8 mouse cellular contexts compared by ENCODE assay signal in the genomic region with DNA sequence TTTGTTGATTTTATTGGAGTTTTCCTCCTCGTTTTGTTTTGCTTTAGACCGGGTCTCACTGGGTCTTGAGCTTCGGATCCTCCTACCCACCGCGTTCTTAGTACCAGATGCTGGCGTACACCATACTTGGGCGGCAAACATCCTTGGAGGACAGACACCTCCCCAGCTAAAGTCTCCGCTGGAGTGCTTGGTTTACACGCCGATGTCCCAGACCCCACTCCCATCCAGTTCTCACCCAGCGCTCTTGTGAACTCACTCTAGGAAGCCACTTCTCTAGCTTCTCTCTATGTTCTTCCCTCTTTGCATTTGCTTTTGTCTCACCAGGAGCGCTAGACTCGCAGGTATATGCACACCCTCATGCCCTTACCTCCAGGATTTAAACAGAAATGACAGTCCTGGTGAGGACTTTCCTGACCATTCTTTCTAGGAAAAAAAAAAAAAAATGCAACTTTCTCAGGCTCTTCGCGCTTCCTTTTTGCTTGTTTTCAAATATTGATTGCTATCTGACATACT. TPM values are rescaled to one million over a fixed set of nuclear protein-coding genes. Genes with fewer than 3 reads are reported as not detected.
DNase-seq lines count a peak whose midpoint lies in the region; ATAC-seq and TF ChIP-seq lines count a peak whose summit lies in the region.

No protein-coding gene starts in this region.

- TF ChIP-seq CTCF in bone marrow macrophage, adult 2 months (IDR thresholded peaks at IDR 0.05; ENCODE audit: low read depth, low read length), result no peak

- TF ChIP-seq POLR2A in bone marrow macrophage, adult 2 months (IDR thresholded peaks at IDR 0.05; ENCODE audit: borderline replicate concordance, low read depth, low read length), result no peak

- peak; percentile 49 for ATAC-seq in heart, embryonic 16.5 days (replicated peaks; ENCODE audit: extremely low read depth, insufficient read depth, low FRiP score)
- peak; percentile 84 for ATAC-seq in hindbrain, embryonic 13.5 days (ENCODE audit: low FRiP score)
- ATAC-seq in midbrain, embryonic 12.5 days (ENCODE audit: low FRiP score, low read depth), result peak; percentile 84

- no peaks in the 10 kb centered on the region for H3K27me3 ChIP-seq in heart, embryonic 16.5 days (ENCODE audit: control insufficient read depth, insufficient read depth, low read length)
- no peaks in the 10 kb centered on the region for H3K27me3 ChIP-seq in hindbrain, embryonic 13.5 days
- H3K27me3 ChIP-seq in midbrain, embryonic 12.5 days, result no peaks in the 10 kb centered on the region

- H3K9me3 ChIP-seq in heart, embryonic 16.5 days (replicated peaks; ENCODE audit: control insufficient read depth, low read length), result no peaks in the 10 kb centered on the region
- no peaks in the 10 kb centered on the region for H3K9me3 ChIP-seq in hindbrain, embryonic 13.5 days
- H3K9me3 ChIP-seq in midbrain, embryonic 12.5 days, result no peaks in the 10 kb centered on the region

- H3K36me3 ChIP-seq in heart, embryonic 16.5 days (ENCODE audit: control insufficient read depth, insufficient read depth), result peaks cover 15% of the 10 kb centered on the region
- peaks cover 20% of the 10 kb centered on the region for H3K36me3 ChIP-seq in hindbrain, embryonic 13.5 days
- peaks cover 25% of the 10 kb centered on the region for H3K36me3 ChIP-seq in midbrain, embryonic 12.5 days

- DNase-seq in heart, adult 11 months, result no peak
- DNase-seq in spleen, postnatal 10 days (ENCODE audit: low spot score in 2 of 2), result no peak
- no peak for DNase-seq in right cerebral cortex, adult 2 months (ENCODE audit: low spot score in 2 of 2)
- no peak for DNase-seq in adrenal gland, adult 18-20 months (ENCODE audit: low spot score in 2 of 2)

- H3K4me2 ChIP-seq in heart, embryonic 16.5 days (ENCODE audit: low read depth, low read length), result peak overlapping the region; percentile 68
- peak overlapping the region; percentile 92 for H3K4me2 ChIP-seq in hindbrain, embryonic 13.5 days
- H3K4me2 ChIP-seq in midbrain, embryonic 12.5 days (replicated peaks), result peak overlapping the region; percentile 80

- H3K4me3 ChIP-seq in heart, embryonic 16.5 days (ENCODE audit: low read length), result peak overlapping the region; percentile 100
- peak overlapping the region; percentile 96 for H3K4me3 ChIP-seq in bone marrow macrophage, adult 2 months (ENCODE audit: insufficient read depth, low read length)
- H3K4me3 ChIP-seq in hindbrain, embryonic 13.5 days, result peak overlapping the region; percentile 99
- peak overlapping the region; percentile 100 for H3K4me3 ChIP-seq in midbrain, embryonic 12.5 days

- peak overlapping the region; percentile 100 for H3K9ac ChIP-seq in heart, embryonic 16.5 days (ENCODE audit: low read length)
- H3K9ac ChIP-seq in hindbrain, embryonic 13.5 days, result peak overlapping the region; percentile 99
- peak overlapping the region; percentile 69 for H3K9ac ChIP-seq in midbrain, embryonic 12.5 days (replicated peaks)

- WGBS in heart, embryonic 16.5 days, result 3% methylated on average over 15 of the region's 15 CpGs
- WGBS in hindbrain, embryonic 13.5 days, result 2% methylated on average over 15 of the region's 15 CpGs
- WGBS in midbrain, embryonic 12.5 days, result 1% methylated on average over 15 of the region's 15 CpGs

- peaks cover 17% of the 10 kb centered on the region for H3K4me1 ChIP-seq in heart, embryonic 16.5 days (ENCODE audit: control insufficient read depth, insufficient read depth, low read length)
- peaks cover 8% of the 10 kb centered on the region for H3K4me1 ChIP-seq in bone marrow macrophage, adult 2 months (ENCODE audit: control insufficient read depth, insufficient read depth, low read length)
- H3K4me1 ChIP-seq in hindbrain, embryonic 13.5 days (replicated peaks), result peaks cover 27% of the 10 kb centered on the region
- H3K4me1 ChIP-seq in midbrain, embryonic 12.5 days, result peaks cover 19% of the 10 kb centered on the region

- H3K27ac ChIP-seq in heart, embryonic 16.5 days (ENCODE audit: low read length), result peak overlapping the region; percentile 50
- peak overlapping the region; percentile 20 for H3K27ac ChIP-seq in bone marrow macrophage, adult 2 months (ENCODE audit: insufficient read depth, low read depth, low read length)
- H3K27ac ChIP-seq in hindbrain, embryonic 13.5 days, result peak overlapping the region; percentile 98
- peak overlapping the region; percentile 66 for H3K27ac ChIP-seq in midbrain, embryonic 12.5 days (replicated peaks)

RNA-seq across cellular contexts. Expression of gene Snrpb, which starts 0.4 kb away (rescaled TPM):
- 444 and 445 TPM in 2 replicates for polyA plus RNA-seq in heart, embryonic 16.5 days (2015; fragmentation: Nextera tagmentation; extraction: Ambion mirVana)
- 154 and 166 TPM in 2 replicates for polyA plus RNA-seq in bone marrow macrophage, adult 2 months (2012; ENCODE audit: insufficient read depth, insufficient read length, missing spikeins)
- polyA plus RNA-seq in hindbrain, embryonic 13.5 days (2015; fragmentation: Nextera tagmentation; extraction: Ambion mirVana), result 373 and 377 TPM in 2 replicates
- 547 and 600 TPM in 2 replicates for polyA plus RNA-seq in midbrain, embryonic 12.5 days (2016; fragmentation: Nextera tagmentation; extraction: Ambion mirVana)
- total RNA-seq in adrenal gland, adult 18-20 months (2021), result 100 to 1,000 TPM; 168 to 170 TPM

RNA-seq across cellular contexts. Expression of gene Tmc2, which starts 15.4 kb away (rescaled TPM):
- polyA plus RNA-seq in heart, embryonic 16.5 days (2015; fragmentation: Nextera tagmentation; extraction: Ambion mirVana), result not detected in 2 replicates
- polyA plus RNA-seq in bone marrow macrophage, adult 2 months (2012; ENCODE audit: insufficient read depth, insufficient read length, missing spikeins), result not detected in 2 replicates
- not detected in 2 replicates for polyA plus RNA-seq in hindbrain, embryonic 13.5 days (2015; fragmentation: Nextera tagmentation; extraction: Ambion mirVana)
- polyA plus RNA-seq in midbrain, embryonic 12.5 days (2016; fragmentation: Nextera tagmentation; extraction: Ambion mirVana), result not detected in 2 replicates
- total RNA-seq in adrenal gland, adult 18-20 months (2021), result not detected

Comparison
In these comparisons a context has a peak if more than half of its experiments do, and no peak if none do; other contexts are left out.
1. H3K27ac ChIP-seq: peak in every context shown above with its lines; median percentile 98 in hindbrain, embryonic 13.5 days; 66 in midbrain, embryonic 12.5 days; 50 in heart, embryonic 16.5 days; 20 in bone marrow macrophage, adult 2 months.